Mouse (Mus musculus): Measurements from ENCODE around the gene Irgq.
"Not testable (repeated sequence)": the region's sequence is repeated elsewhere in the genome, so short reads cannot be mapped to it uniquely, and the experiment has no call there.

Irgq gene

DNA sequence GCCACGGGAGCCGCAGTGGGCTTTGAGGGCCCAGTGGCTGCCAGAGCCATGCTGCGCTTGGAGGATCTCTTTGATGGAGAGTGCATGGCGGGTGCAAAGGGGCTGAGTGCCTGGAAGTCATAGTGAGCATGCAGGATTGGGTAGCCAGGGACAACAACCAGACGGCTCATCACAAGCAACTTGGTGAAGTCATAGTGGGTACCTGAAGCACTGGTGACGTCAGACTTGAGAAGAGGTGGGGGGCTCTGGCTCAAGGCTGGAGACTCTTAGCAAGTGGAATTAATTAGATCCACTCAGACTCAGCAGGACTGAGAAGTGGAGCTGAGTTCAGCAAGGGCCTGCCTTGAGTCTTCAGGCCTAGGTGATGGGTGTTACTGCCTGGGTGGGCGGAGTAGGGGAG, 18.1 kb upstream of the Irgq start, which contains the start of gene AC161166.1:
AC161166.1 (minus strand) TSS at position 101 of the 400 bp plus-strand sequence.
- DNase-seq (ENCODE audit: low spot score in 2 of 2) = no peak

DNA sequence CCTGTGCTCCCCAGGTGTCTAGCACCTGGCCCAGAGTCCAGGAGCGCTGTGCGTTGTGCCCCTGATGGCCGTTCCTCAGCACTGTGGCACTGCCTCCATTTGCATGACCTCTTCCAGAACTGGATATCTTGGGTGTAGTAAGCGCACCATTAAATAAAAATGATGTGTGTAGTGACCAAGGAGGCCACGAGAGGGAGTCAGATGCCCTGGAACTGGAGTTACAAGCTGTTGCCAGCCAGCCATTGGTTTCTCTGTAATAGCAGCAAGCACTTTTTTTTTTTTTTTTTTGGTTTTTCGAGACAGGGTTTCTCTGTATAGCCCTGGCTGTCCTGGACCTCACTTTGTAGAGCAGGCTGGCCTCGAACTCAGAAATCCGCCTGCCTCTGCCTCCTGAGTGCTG, 14.2 kb upstream of the Irgq start:
- DNase-seq (ENCODE audit: low spot score in 2 of 2) = not testable (repeated sequence)

DNA sequence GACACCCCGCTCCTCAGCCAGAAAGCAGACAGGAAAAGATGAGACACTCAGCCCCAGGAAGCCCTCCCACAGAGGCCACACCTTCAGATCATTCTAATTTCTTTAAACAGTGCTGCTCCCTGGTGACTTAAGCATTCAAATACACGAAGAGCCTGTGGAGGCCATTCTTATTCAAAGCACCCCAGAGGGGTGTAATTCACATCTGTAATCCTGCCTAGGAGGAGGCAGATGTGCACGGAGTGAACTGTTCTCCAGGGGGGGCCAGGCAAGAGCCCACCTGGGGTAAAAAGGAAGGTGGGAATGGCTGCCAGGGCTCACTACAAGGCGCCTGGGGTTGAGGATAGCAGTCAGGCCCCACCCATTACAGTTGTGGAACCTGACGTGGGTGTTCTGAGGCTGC, 13.4 kb upstream of the Irgq start:
- no peak for DNase-seq (ENCODE audit: low spot score in 2 of 2)

DNA sequence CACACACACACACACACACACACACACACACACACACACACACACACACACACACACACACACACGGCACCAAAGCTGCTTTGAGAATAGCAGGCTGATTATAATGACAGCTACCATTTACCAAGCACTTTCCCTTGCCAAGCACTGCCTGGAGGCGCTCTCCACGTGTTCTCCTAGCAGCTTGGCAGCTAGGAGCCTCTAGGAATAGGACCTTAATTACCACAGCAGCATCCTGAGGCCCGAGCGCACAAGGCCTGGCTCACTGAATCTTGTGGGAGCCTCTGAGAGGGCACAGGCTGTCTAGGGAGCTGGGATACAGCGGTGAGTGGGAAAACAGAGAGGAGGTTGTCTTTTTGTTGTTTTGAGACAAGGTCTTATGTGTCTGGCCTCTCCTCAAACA, 12.8 kb upstream of the Irgq start:
- no peak for DNase-seq (ENCODE audit: low spot score in 2 of 2)

DNA sequence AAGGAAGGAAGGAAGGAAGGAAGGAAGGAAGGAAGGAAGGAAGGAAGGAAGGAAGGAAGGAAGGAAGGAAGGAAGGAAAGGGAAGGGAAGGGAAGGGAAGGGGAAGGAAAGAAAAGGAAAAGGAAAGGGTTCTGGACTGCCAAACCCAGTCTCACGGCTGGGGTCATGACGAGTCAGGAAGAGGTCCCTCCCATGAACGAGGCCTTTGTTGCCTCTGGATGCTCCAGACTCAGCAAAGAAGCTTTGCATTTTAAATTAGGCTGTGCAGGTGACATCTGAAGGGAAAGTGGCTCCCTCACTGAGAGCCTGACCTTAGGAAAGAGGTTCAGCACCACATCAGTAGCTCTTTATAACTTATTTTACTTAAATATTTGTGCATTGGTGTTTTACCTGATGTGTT, 11.4 kb upstream of the Irgq start:
- DNase-seq (ENCODE audit: low spot score in 2 of 2) = no peak

DNA sequence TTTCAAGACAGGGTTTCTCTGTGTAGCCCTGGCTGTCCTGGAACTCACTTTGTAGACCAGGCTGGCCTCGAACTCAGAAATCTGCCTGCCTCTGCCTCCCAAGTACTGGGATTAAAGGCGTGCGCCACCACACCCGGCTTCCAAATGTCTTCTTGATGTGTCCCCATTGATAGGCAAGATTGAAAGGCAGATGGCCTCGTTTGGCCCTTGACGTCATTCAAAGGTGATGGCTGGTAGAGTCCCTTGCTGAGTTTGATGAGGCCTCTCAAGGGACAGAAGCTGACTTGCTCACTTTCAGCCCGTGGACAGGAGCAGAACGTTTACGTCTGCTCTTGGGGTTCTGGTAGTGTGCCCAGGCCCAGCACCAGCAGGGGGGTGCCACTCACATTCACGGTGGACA, 10.4 kb upstream of the Irgq start:
- not testable (repeated sequence) for DNase-seq (ENCODE audit: low spot score in 2 of 2)

DNA sequence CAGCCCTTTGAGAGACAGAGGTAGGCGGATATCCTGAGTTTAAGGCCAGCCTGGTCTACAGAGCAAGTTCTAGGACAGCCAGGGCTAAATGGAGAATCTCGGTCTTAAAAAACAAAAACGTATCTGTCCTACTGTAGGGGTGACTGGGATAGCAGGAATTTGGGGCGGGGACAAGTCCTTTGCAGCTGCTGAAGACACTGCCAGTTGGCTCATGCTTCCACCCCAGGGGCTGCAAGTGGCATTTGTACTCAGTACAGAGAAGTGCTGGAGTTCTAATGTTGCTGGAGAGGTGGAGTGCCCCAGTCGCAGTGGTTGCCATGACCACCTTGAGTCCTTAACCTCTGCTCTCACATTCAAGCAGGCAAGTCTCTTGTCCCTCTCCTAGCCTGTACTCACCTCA, 7.7 kb upstream of the Irgq start:
- no peak for DNase-seq (ENCODE audit: low spot score in 2 of 2)

DNA sequence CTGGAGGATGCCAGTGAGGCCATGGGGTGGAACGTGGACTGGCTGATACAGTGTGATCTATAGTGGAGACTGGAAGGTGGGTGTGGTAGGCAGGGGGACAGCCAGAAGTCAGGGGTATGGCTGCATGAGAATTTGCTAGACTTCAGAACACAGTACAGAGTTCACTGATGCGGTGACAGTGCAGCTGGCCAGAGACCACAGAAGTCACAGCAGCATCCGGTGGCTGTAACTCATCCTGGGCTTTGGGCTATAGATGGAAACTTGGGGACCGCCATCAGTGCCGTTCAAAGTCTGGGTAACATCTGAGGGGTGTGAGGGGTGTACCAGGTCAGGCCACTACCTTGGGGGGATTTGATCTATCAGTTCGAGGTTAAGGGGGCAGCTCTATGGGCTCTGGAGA, 6.8 kb upstream of the Irgq start:
- DNase-seq (ENCODE audit: low spot score in 2 of 2) = no peak

DNA sequence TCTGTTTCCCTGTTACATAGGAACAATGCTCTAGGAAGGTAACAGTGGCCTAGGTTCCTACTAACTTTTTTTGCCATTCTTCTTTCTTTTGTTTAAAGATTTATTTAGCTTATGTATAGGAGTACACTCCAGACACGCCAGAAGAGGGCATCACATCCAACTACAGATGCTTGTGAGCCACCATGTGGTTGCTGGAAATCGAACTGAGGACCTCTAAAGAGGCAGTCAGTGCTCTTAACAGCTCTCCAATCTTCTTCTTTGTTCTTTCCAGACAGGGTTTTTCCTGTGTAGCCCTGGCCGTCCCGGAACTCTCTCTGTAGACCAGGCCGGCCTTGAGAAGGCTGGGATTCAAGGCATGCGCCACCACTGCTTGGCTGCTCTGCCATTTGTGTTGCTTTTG, 5.5 kb upstream of the Irgq start:
- no peak for DNase-seq (ENCODE audit: low spot score in 2 of 2)

DNA sequence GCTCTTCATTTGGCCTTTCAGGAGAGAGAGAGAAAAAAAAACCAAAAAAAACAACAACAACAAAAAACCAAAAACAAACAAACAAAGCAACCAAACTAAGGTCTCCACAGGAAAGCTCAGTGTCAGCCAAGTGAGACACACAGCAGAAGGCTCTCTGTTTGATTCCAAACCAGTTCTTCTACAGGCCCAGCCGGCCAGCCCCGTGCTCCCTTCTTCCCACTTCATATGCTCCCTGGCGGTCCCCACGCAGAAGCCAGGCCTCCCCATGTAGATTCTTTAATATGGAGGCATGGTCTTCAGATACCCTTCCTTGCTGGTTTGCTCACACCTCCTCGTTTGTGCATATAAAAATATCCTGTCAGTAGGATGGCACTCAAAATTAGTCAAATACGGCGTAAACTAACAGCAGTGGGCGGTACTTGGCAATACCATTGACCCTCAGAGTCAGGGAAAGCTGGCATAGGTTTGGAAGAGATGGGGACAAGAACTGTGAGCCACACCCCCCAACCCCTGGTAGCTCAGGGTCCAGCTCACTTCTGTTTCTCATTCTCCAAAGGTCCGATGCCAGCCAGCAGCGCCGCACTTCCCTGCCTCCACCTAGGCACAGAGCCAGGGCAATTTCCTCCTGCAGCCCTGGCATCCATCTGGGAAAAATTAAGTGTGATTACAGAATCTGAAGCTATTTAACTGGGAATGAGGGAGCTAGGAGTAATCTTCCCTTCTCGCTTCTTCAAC, 4.6 kb upstream of the Irgq start:
- DNase-seq (ENCODE audit: low spot score in 2 of 2) = no peak

DNA sequence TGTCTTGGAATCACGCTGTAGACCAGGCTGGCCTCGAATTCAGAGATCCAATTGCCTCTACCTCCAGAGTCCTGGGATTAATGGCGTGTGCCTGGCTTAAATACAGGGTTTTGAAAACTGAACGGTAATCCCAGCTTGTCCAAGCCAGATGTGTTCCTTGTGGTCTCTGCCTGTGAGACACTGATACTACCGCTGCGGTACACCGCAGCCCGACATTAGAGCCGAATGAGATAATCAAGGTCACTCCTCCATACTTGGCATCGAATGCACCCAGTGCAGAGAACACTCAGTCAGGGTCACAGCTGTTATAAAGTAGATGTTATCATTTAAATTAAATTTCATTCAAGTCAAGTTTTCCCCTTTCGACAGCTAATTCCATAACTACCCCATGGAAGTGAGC, 1.6 kb upstream of the Irgq start:
- DNase-seq (ENCODE audit: low spot score in 2 of 2) = no peak

DNA sequence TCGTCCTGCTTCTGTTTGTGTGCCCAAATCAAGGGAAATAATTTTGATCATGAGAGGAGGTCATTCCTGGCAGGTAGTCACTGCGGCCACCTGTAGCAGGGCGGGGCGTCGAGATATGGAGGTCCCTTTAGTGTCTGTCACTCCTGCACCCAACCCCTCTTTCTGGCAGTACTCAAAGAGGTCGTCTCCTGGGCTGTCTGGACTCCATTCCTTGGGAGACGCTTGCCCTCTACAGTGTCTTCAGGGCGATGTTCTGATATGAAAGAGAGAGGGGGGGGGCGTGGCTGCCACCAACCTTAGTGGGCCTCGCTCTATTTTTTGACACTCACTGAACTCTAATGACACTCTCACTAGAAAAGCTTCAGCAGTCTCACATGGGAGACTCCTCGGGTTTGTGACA, 909 bp upstream of the Irgq start:
- DNase-seq (ENCODE audit: low spot score in 2 of 2) = no peak

DNA sequence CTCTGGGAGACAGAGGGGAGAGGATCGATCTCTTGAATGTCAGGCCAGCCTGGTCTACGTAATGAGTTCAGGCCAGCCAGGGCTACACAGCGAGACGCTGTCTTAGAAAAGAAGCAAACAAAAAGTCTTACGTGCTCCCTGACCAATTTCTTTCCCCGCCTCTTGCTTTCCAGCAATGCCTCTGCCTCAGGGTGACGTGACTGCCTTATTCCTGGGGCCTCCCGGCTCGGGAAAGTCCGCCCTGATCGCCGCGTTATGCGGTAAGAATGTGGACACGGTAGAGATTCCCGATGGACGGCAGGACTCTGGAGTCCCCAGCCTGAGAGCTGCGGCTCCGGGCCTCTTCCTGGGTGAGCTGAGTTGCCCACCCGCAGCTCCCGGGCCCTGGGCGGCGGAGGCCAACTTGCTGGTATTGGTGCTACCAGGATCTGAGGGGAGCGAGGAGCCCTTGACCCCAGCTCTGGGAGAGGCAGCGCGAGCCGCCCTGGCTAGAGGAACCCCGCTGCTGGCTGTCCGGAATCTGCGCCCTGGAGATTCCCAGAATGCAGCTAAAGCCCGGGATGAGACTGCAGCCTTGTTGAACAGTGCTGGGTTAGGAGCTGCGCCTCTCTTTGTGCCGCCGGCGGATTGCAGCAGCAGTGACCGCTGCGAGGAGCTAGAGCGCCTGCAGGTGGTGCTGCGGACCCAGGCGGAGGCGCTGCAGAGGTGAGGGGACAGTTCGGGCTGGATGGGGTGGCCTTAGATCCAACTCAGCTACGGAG, 902 bp downstream of the Irgq start:
- peak; percentile 70 for DNase-seq (ENCODE audit: low spot score in 2 of 2)

DNA sequence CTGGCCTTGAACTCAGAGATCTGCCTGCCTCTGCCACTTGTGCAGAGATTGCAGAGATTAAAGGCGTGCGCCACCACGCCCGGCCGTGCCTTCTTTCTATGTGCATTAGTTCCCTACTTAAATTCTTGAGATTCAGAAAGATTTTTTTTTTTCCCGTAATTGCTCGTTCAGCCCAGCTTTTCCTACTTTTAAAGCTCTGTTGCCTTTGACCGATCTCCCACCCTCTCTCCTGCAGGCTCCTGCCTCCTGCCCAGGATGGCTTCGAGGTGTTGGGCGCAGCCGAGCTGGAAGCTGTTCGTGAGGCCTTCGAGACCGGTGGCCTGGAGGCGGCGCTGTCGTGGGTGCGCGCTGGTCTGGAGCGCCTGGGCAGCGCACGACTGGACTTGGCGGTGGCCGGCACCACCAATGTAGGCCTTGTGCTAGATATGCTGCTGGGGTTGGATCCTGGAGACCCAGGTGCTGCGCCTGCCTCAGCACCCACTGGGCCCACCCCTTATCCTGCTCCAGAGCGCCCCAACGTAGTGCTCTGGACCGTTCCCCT, 2.6 kb downstream of the Irgq start:
- DNase-seq (ENCODE audit: low spot score in 2 of 2) = no peak

DNA sequence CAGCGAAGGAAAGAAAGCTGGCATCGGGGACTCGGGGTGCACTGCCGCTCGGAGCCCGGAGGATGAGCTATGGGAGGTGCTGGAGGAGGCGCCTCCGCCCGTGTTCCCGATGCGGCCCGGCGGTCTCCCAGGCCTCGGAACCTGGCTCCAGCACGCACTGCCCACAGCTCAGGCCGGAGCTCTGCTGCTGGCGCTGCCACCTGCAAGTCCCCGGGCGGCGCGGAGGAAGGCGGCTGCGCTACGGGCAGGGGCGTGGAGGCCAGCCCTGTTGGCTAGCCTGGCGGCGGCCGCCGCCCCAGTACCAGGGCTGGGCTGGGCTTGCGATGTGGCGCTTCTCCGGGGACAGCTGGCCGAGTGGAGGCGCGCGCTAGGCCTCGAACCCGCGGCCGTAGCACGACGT, 3.3 kb downstream of the Irgq start:
- DNase-seq (ENCODE audit: low spot score in 2 of 2) = no peak

DNA sequence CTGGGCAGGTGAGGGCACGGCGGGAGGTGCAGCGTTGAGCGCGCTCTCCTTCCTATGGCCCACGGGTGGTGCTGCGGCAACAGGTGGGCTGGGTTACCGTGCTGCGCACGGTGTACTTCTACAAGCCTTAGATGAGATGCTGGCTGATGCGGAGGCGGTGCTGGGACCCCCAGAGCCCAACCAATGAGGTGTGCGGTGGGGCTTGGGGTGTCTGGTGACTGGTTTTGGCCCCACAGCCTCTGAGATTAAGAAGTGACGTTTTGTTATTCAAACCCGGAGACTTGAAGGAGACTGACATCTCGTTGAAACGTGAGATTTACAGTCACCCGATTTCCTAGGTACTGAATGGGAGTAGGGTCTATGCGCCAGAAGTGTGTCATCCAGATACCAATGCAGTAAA, 3.8 kb downstream of the Irgq start:
- DNase-seq (ENCODE audit: low spot score in 2 of 2) = no peak

DNA sequence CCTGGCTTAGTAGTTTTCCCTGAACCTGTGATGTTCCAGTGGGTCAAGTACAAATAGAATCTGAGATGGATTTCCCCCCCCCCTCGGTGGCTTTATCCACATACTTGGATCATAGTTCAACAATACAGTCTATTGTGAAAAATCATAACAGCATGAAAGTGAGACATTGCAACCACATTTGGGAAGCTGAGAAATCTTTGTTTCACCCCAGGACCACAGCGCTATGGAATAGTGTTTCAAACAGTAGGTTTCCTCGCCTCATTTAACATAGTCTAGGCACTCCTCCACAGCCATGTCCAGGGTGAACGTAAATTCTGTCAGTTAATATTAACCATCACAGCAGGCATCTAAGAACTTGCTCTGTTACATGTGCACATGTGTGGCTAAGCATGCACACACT, 6.6 kb downstream of the Irgq start:
- no peak for DNase-seq (ENCODE audit: low spot score in 2 of 2)

DNA sequence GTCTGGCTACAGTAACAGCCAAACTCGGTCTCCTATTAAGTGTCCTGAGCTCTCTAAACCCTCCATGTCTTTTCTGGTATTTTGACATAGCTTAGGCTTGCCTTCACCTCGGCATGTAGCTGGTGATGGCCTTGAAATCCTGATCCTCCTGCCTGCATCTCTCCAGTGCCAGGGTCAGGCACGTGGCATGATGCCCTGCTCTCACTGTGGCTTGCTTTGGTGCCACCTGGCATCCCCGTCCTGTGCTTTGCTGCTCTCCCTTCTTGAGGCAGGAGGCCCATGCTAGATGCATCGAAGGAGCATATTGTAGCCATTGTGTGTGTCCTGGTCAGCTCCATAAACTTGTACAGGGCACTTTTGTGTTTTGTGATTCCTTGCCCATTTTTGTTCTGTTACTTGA, 7.1 kb downstream of the Irgq start:
- no peak for DNase-seq (ENCODE audit: low spot score in 2 of 2)

DNA sequence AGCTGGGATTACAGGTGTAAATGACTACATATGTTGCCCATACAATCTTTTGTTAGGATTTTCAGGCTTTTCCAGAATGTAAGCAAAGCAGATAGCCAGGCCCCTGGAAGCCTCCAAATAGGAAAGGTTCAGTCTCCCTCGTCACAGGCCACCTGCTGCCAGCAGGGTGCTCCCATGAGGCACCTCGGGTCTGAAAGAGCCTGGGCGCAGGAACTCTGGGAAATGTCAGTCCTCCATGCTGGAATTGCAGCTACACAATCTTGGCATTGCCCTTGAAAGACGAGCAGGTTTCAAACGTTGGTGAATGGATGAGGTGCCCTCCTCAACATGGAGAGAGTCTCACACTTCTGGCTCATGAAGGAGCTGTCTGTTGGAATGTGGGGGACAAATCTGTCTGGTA, 7.7 kb downstream of the Irgq start:
- DNase-seq (ENCODE audit: low spot score in 2 of 2) = no peak

DNA sequence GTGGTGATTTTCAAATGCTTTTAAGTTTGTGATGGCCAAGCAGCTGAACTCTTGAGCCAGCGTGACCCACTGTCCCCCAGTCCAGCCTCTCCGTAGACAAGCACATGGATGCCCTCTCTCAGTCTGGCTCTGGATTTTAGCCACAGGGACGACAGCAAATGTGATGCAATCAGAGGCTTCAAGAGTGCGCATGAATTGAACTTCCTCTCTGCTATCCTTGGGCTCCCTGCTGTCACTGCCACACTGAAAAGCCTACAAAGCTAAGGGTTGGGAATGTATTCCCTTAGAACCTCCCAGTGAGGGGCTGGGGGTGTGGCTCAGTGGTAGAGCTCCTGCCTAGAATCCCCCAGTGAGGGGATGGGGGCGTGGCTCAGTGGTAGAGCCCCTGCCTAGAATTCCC, 8.2 kb downstream of the Irgq start:
- no peak for DNase-seq (ENCODE audit: low spot score in 2 of 2)

DNA sequence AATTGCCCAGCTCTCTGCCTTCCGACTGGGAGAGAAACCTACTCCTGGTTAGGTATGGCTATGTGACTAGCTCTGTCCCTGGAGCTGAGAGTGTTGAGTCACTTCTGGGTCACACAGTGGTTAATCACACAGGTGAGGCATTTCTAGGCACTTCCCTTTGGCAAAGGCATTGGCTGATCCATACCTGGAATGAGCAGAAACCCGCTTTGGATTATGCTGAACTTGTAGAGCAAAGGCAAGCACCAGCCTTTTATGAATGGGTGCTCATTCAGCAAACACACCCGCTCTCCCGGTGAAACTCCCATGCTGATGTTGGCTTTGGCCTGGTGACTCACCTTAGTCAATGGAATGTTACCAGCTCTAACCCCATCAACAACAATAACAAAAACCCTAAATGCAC, 9.2 kb downstream of the Irgq start:
- no peak for DNase-seq (ENCODE audit: low spot score in 2 of 2)

DNA sequence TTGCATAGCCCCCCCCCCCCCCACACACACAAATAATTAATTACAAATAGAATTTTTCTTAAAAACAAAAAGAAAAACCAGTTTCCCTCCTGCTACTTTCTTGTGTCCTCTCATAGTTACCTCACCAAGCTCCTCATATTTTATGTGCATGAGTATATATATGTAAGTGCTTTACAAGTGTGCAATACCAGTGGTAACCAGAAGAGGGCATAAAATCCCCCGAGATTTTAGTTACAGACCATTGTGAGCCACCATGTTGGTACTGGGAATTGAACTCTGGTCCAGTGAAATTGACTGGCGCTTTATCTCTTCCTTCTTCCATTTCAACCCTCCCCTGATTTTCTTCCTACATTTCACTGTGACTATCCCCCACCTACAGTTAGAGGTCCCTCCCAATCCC, 14.0 kb downstream of the Irgq start:
- no peak for DNase-seq (ENCODE audit: low spot score in 2 of 2)

DNA sequence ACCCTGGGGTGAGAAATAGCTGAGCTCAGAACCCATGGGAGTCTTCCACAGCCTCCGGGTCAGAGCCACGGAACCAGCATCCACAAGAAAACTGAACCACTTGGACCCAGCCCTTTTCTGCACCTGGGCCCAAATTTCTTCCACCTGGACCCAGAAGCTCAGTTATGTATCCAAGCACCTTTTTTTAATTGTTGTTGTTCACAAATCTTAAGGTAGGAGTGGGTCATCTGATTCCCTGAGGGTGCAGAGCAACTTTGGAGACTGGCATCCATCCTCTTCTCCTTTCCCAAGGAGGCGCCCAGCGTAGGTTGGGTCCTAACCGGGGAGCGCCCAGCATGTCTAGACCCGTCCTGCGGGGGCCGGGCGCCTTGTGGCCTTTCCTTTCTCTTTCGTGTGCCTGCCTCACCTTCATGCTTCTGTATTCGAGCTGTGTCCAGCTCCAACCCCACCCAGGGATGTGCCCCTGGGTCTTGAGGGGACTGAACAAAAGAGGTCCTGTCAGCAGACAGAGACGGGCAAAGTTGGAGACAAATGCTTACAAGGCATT, 15.7 kb downstream of the Irgq start, which contains the start of the genes Pinlyp and Xrcc1:
Pinlyp (minus strand) TSS at position 51 of the 547 bp plus-strand sequence.
Xrcc1 (plus strand) TSS at position 222 of the 547 bp plus-strand sequence.
- peak in 1 of 2 experiments; percentile 28 for DNase-seq (ENCODE audit: low spot score in 2 of 2)

All from spleen, postnatal 36 days (tissue).